Mouse (Mus musculus): ENCODE results near the gene Ush1g.

- TF ChIP-seq CTCF (IDR thresholded peaks at IDR 0.05; ENCODE audit: low read depth, low read length): peak; percentile 95
- no peak for TF ChIP-seq POLR2A (IDR thresholded peaks at IDR 0.05; ENCODE audit: insufficient read depth, low read length)
These were observed 32.3 kb upstream of the Ush1g start for GRCm38 (mm10) chr11:115354183-115354582.

Measured in ES-Bruce4 (cell line).